Mouse (Mus musculus): ENCODE measurements at regions not wholly inside any gene's neighbourhood (a gene's known extent, or its start where the extent isn't known, plus 50 kb on each side); places are given as distances from the start of the nearest gene placed in this dataset.

DNA sequence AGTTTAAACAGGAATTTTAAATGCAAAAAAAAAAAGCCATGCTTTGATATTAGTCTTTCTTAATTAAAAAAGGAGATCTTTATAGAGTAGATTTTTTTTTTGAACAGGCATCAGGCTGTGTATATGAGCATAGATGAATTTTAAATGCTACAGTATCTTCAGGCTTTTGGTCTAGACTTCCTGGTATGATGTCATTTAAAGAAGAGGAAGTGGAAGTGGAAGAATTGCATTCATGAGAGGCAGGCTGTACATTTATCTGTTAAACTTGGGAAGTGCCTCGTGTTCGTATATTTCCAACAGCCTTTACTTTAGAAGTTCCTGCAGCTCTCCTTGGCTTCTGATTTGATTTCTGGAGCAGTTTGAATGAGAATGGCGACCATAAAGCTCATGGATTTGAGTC, 95.8 kb upstream of the Mgmt start:
- DNase-seq (ENCODE audit: low read depth), result no peak

DNA sequence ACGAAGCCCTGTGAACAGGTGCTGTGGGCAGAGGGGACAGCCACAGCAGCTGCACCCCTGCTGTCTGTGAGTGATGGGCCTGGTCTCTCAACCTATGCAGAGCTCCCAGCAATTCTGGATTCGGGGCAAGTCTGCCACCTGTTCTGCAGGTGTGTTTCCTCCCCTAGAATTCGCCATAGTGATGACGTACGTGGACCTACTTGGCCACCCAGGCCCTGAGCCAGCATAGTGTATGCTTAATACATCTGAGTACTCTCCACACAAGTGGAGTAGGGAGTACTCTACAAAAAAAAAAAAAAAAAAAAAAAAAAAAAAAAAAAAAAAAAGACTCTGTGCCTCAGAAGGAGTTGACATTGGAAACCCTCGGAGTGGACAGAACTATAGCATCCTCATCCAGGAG, 87.3 kb upstream of the Mgmt start:
- no peak for DNase-seq (ENCODE audit: low read depth)

DNA sequence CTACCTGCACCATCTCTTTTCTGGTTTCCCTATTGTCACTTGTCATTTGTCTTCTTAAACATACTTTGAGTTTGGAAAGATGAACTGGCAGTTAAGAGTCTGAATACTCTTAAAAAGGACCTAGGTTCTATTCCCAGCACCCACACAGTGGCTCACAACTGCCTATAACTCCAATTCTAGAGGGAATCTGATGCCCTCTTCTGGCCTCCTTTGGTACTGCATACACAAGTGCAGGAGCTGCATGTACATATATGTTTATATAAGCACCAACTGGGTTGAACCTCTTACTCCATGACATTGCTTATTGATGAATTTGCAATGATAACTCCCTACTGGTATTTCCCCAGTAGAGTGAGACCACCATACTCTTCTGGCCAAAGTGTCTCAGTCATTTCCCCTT, 86.4 kb upstream of the Mgmt start:
- DNase-seq (ENCODE audit: low read depth), result no peak

DNA sequence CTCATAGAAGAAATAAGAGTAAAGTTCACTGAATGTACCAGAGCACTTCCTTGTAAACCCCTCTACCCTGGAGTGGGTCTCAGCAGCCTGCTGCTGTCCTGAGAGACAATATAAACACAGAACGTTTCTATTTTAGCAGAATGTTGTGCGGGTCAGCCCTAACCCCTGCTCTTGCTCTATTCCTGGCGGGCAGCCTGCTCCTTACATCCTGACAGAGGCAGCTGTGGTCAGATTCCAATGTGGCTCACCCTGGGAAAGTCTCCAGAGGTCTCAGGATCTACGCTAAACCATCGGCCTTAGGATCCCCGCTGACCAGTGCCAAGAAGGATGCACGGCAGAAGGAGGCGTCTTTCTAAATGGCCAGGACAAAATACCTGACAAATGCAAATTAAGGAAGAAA, 84.8 kb upstream of the Mgmt start:
- DNase-seq (ENCODE audit: low read depth), result no peak

DNA sequence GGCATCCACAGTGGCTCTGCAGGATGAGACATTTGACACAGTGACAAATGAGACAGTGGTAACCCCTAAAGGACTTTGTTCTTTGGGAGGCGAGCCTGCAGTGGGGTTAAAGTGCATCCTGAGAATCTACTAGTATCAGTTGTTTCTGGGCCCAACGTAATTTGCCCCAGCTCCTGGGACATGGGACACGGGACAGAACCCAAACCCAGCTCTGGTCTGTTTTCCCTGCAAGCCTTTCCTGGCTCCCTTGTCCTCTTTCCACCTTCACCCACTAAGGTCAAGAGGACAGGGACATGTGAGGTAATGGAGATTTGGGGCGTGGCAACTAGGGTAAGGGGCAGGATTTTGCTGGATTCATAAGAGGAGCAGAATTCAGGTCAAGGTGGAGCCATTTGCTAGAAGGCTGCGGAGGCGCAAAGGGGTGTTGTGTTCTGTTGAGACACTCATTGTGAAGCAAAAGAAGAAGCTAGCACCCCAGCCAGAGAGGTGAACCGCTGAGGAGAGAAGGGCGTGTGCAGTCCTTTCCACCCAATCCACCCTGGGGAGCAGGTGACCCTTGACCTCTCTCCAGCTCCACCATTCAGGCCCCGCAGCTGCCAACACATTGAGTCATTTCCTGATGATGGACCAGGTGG, 80.6 kb upstream of the Mgmt start:
- no peak for DNase-seq (ENCODE audit: low read depth)

DNA sequence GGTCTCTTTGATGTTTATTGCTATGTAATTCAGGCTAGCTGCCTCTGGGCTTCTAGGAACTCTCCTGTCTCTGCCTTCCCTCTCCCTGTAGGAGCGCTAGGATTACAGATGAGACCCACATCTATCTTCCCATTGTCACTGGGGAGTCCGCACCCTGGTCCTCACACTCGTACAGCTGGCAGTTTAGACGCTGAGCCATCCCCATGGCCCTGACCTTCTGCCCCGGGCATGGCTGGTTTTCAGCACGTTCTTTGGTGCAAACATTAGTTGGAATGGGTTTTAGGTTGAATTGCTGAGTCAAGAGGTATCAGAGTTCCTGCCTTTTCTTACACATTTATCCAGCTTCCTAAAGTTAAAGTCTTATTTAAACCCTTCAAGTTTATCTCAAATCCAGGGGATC, 79.7 kb upstream of the Mgmt start:
- DNase-seq (ENCODE audit: low read depth), result no peak

DNA sequence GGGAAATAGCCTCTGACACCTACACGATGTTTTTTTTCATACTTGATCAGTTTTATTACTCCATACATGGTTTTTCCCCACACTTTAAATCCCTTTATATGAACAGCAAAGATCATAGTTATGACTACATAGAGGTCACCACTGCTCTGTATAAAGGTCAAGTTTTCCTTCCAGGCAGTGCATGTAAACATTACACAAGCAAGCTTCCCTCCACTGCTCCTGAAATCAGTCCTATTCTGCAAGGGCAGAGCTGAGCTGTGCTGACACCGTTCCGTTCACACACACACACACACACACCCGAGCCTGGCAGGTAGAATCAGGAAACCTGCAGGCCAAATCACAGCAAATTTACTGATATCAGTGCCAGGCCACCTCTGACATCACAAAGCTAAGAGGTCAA, 74.1 kb upstream of the Mgmt start:
- DNase-seq (ENCODE audit: low read depth), result no peak

DNA sequence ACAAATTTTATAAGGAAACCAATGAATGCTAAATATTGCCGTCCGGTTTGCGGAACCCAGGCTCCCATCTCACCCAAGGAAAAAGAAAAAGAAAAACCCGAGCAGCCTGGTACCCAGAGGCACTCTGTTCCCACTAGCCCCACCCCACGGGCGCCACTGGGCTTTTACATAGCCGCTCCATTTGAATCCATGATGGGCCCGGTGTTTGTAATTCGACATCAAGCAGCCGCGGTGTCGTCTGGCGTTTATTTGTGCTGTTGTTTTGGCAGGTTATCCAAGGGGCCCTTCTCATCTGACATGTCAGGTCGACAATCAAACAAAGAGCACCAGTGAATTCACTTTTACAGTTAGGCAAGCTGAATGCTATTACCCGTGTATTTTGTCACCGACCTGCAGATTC, 68.8 kb upstream of the Mgmt start:
- DNase-seq (ENCODE audit: low read depth), result no peak

DNA sequence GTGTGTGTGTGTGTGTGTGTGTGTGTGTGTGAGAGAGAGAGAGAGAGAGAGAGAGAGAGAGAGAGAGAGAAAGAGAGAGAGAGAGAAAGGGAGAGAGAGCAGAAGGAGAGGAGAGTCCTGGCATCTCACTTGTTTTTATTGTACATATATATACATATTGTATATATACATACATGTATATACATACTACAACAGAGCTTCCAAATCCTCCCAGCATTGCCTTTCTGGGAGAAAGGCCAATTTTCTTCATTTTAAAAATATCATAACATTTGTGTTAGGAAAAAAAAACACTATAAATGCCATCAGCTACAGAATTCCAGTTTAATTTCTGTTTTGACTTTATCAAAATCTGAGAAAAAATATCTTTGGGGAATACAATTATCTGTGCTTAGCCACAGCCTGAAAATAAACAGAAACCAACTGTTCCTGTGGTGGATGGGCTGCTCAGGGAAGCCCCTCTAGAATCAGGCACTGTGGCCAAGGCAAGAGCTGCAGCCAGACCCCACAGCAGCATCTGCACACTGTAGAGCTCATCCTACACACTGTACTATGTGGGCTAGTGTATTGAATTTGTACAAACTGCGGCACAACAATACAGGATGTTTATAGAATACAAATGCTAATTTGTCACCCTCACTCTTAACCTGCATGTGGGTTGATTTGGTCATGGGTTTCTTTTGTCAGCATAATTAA, 64.6 kb upstream of the Mgmt start:
- DNase-seq (ENCODE audit: low read depth), result no peak

DNA sequence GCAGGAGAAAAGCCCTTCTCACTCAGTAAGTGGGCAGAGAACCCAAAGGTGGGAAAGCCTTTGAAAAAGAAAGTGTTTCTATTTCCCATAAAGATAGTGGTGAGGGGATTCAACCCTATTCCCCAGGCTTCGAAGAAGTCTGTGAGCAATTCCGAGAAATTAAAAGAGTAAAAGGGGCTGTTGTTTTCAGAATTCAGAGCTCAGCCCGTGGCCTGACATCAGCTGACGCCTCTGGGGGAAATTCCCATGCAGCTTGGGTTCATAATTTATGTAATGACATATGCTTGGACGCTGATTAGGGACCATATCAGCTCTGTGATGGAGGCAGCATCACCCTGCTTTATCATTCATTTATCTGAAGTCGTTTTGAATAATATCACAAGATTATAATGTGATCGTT, 62.0 kb upstream of the Mgmt start:
- DNase-seq (ENCODE audit: low read depth), result no peak

DNA sequence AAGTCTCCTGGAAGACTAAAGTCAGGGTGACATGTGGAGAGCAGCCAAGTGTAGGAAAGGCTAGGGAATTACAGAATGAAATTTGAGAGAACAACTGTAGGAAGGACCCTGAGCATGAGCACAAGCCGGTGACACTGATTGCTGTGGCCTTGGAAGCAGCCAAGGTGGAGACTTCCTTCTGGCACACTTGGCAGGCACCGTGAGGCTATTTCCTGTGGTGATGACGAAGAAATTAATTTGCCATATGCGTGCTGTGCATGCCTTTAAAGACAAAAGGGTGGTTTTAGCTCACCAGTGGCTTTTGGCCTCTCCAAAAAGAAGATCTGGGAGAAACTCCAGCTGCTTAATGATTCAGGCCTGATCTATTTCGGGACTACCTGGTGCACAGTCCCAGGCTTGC, 55.4 kb upstream of the Mgmt start:
- no peak for DNase-seq (ENCODE audit: low read depth)

DNA sequence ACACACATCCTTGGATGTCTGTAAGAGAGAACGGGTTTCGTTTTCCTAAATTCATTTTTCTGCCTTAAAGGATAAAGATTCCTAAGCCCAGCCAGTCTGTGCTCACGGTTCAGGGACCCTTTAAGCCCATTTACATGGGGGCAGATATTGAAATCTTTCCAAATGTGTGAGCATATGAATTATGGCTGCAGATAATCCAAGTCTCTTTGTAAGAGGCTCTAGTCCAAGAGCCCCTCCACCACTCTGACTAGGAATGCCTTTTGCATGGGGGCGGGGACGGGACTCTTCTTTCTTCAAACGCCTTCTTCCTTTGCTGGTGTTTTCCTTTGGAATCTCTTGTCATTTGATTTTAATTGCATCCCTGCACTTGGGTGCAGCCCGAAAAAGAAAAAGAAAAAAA, 54.2 kb upstream of the Mgmt start:
- DNase-seq (ENCODE audit: low read depth), result no peak

DNA sequence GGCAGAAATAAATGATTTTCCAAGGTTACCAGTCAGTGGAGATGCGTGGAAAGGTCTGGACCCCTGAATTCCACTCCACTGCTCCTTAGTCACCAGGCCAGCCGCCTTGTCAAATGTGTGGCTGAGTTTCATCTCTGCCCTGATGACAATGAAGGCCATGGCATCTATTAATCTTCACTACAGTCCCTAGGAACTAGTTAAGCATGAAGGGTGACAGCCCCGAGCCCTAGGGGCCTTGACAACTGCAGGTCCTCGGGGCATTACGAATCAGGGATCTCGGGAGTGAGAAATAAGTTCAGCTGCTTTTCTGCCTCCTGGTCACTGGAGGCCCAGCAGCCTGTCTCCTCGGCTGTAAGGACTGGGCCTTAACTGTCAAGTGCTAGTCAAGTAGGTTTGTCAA, 51.7 kb upstream of the Mgmt start:
- no peak for DNase-seq (ENCODE audit: low read depth)

DNA sequence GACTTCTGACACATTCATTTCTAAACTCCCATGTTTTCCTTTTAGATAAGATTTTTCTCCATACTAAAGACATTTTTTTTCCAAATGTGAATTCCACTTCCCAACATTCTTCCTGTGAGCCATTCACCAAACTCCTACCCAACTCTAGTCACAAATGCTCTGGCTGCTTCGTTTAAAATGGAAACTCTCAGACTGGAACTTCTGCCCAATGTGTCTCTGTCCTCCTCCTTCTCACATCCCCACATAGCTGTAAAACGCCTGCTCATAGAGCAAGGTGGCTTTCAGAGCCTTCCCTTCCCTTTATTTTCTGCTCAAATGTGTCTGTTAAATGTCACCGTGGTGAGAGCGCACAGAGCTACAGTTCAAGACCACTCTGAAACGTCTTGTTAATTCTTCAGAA, 50.1 kb upstream of the Mgmt start:
- no peak for DNase-seq (ENCODE audit: low read depth)

Data from induced T-regulatory cell, adult 2 months (primary cell).